Mouse (Mus musculus): ENCODE data around the gene Trmt1l. TPM values are rescaled to one million over a fixed set of nuclear protein-coding genes. Genes with fewer than 3 reads are reported as not detected.
A peak's percentile ranks its signal among the peaks of the same experiment; 100 is the strongest.

Trmt1l gene
- total and polyA plus RNA-seq, 3 experiments, result 20.9 to 23.7 (median 21.8) TPM

GRCm38 (mm10) chr1:151422178-151422577, 6.2 kb upstream of the Trmt1l start:
- Histone ChIP-seq H3K4me1 (ENCODE audit: control insufficient read depth in 1 of 2, insufficient read depth in 2 of 2) (peaks cover 0 to 7% of the 10 kb centered on the region in 2 experiments; a peak in 2 of 4 replicates), H3K4me3 (replicated peaks in 1 of 3; ENCODE audit: low read depth in 2 of 3, low read length in 2 of 3, poor library complexity in 1 of 3) (no peak overlapping the region), H3K9ac (ENCODE audit: insufficient read depth, low read depth) (no peak overlapping the region), H3K27me3 (replicated peaks) (no peaks in the 10 kb centered on the region), H3K36me3 (replicated peaks in 1 of 2; ENCODE audit: control insufficient read depth in 1 of 2, insufficient read depth in 1 of 2, low read length in 1 of 2) (peaks cover 10 to 35% of the 10 kb centered on the region in 2 experiments), H3K79me2 (replicated peaks; ENCODE audit: control insufficient read depth, extremely low read depth, insufficient read depth, poor library complexity, severe bottlenecking) (peaks cover 13% of the 10 kb centered on the region), H3K27ac (ENCODE audit: insufficient read depth, low read depth) (no peak overlapping the region), H3K4me2 (ENCODE audit: insufficient read depth, low read depth, poor library complexity, severe bottlenecking) (no peak overlapping the region), H3K9me3 (replicated peaks; ENCODE audit: low read length) (no peaks in the 10 kb centered on the region)
- TF ChIP-seq MXI1 (IDR thresholded peaks at IDR 0.05; ENCODE audit: low read depth, low read length), result no peak
- no peak for DNase-seq (ENCODE audit: extremely low read depth)
- in situ Hi-C loops (cut with MboI; ENCODE audit: low pct_ligation_motif_present, low pct_unique_long_range_greater_than_20kb, low sequenced_read_pairs) (no loop called here), dilution Hi-C loops (cut with MboI; ENCODE audit: extremely low pct_ligation_motif_present, extremely low pct_unique_long_range_greater_than_20kb, low sequenced_read_pairs) (no loop called here)

DNA sequence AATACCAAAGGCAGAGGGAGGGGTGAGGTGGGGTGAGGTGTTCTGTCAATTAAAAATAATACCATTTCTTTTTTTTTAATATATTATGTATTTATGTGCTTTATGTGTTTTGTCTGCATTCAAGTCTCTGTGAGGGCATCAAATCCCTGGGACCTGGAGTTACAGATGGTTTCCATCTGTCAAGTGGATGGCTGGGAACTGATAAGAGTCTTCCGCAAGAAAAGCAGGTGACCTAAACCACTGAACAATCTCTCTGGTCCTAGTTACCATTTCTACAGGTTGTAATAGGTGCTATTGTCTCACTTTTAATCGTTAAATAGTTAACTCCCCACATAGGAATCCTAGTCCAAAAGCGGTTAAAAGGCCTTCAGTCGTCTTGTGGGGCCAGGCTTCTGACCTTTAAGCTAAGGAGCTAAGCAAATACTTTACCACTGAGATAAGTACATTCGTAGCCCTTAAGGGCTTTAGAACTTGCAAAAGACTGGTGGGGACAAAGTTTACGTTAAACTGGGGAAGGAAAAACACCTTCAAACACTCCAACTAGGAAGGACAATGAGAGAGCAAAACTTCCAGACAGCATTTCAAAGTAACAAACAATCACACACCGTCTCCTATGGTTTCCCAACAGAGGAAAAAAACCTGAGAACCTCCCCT, 1.3 kb upstream of the Trmt1l start:
- TF ChIP-seq POLR2AphosphoS2 (IDR thresholded peaks at IDR 0.05; ENCODE audit: low read depth, low read length), result no peak
- no peak for TF ChIP-seq ETS1 (conservative IDR thresholded peaks at IDR 0.05; ENCODE audit: low read depth, low read length)
- no peak for TF ChIP-seq NELFE (IDR thresholded peaks at IDR 0.05; ENCODE audit: low read depth, low read length)
- TF ChIP-seq EP300 (IDR thresholded peaks at IDR 0.05; ENCODE audit: low read length), result no peak
- TF ChIP-seq CHD2 (IDR thresholded peaks at IDR 0.05; ENCODE audit: low read length), result no peak
- no peak for TF ChIP-seq KAT2A (IDR thresholded peaks at IDR 0.05; ENCODE audit: insufficient replicate concordance, low read length)
- TF ChIP-seq POLR2A (IDR thresholded peaks at IDR 0.05; ENCODE audit: low read depth, low read length), result no peak
- TF ChIP-seq ZMIZ1 (IDR thresholded peaks at IDR 0.05; ENCODE audit: low read depth, low read length), result no peak
- TF ChIP-seq USF1 (IDR thresholded peaks at IDR 0.05; ENCODE audit: low read depth, low read length), result no peak
- no peak for TF ChIP-seq MAFK (IDR thresholded peaks at IDR 0.05; ENCODE audit: insufficient replicate concordance, low read length)
- no peak for TF ChIP-seq SIN3A (IDR thresholded peaks at IDR 0.05; ENCODE audit: low read length)
- TF ChIP-seq RCOR1 (conservative IDR thresholded peaks at IDR 0.05; ENCODE audit: low read depth, low read length), result no peak
- no peak for TF ChIP-seq E2F4 (IDR thresholded peaks at IDR 0.05; ENCODE audit: insufficient replicate concordance, low read depth, low read length)
- no peak for TF ChIP-seq BHLHE40 (IDR thresholded peaks at IDR 0.05; ENCODE audit: low read depth, low read length)
- no peak for TF ChIP-seq CTCF (conservative IDR thresholded peaks at IDR 0.05 in 1 of 2, IDR thresholded peaks at IDR 0.05 in 1 of 2; ENCODE audit: low read depth in 2 of 2, low read length in 2 of 2)
- TF ChIP-seq ZNF384 (IDR thresholded peaks at IDR 0.05; ENCODE audit: low read depth, low read length), result no peak
- TF ChIP-seq USF2 (conservative IDR thresholded peaks at IDR 0.05; ENCODE audit: low read depth, low read length), result no peak
- TF ChIP-seq MAX (IDR thresholded peaks at IDR 0.05; ENCODE audit: low read length), result no peak
- no peak for TF ChIP-seq NRF1 (IDR thresholded peaks at IDR 0.05; ENCODE audit: low read depth, low read length)
- H3K4me3 ChIP-seq (replicated peaks in 1 of 3; ENCODE audit: low read depth in 2 of 3, low read length in 2 of 3, poor library complexity in 1 of 3), result peak overlapping the region; percentile 81 to 91 (median 88)
- H3K9me3 ChIP-seq (replicated peaks; ENCODE audit: low read length), result no peaks in the 10 kb centered on the region
- no peak for DNase-seq (ENCODE audit: extremely low read depth)
- in situ Hi-C loops (cut with MboI; ENCODE audit: low pct_ligation_motif_present, low pct_unique_long_range_greater_than_20kb, low sequenced_read_pairs) (no loop called here), dilution Hi-C loops (cut with MboI; ENCODE audit: extremely low pct_ligation_motif_present, extremely low pct_unique_long_range_greater_than_20kb, low sequenced_read_pairs) (no loop called here)
- peaks cover 0 to 23% of the 10 kb centered on the region in 2 experiments; a peak in 3 of 4 replicates for H3K4me1 ChIP-seq (ENCODE audit: control insufficient read depth in 1 of 2, insufficient read depth in 2 of 2)
- H3K4me2 ChIP-seq (ENCODE audit: insufficient read depth, low read depth, poor library complexity, severe bottlenecking), result peak overlapping the region; percentile 94
- H3K27ac ChIP-seq (ENCODE audit: insufficient read depth, low read depth), result no peak overlapping the region
- H3K36me3 ChIP-seq (replicated peaks in 1 of 2; ENCODE audit: control insufficient read depth in 1 of 2, insufficient read depth in 1 of 2, low read length in 1 of 2), result peaks cover 4 to 9% of the 10 kb centered on the region in 2 experiments
- peak overlapping the region; percentile 63 for H3K9ac ChIP-seq (ENCODE audit: insufficient read depth, low read depth)
- H3K27me3 ChIP-seq (replicated peaks), result no peaks in the 10 kb centered on the region
- H3K79me2 ChIP-seq (replicated peaks; ENCODE audit: control insufficient read depth, extremely low read depth, insufficient read depth, poor library complexity, severe bottlenecking), result peaks cover 36% of the 10 kb centered on the region
